Mouse (Mus musculus) forebrain, embryonic 14.5 days (tissue): ENCODE data around the gene Znrf1. TPM values are rescaled to one million over a fixed set of nuclear protein-coding genes. Genes with fewer than 3 reads are reported as not detected.

Source experiments
- ATAC-seq: fragments of 200-750 bp; cut with Nextera tagmentation; 2 replicates; pipeline ENCODE4 v1.8.0; 2017; ENCODE audit warnings: mild to moderate bottlenecking, moderate library complexity
- DNase-seq: peaks from one replicate; pipeline ENCODE4 v3.0.0-alpha.2; 2015; ENCODE audit warnings: low spot score
- H3K27ac ChIP-seq: fragments of 300-500 bp; sonication (generic); 2 replicates; pipeline ENCODE4 v1.5.1; 2014; ENCODE audit warnings: low read depth, mild to moderate bottlenecking, control low read depth, low read length, moderate library complexity
- H3K27me3 ChIP-seq: fragments of 300-500 bp; sonication (generic); replicated peaks from 2 replicates; pipeline ENCODE4 v1.6.1; 2014; ENCODE audit warnings: low read length, control low read depth, mixed read lengths; ENCODE audit not compliant: control insufficient read depth, insufficient read depth
- H3K36me3 ChIP-seq: fragments of 300-500 bp; sonication (generic); 2 replicates; pipeline ENCODE4 v1.6.1; 2014; ENCODE audit warnings: low read length, control low read depth; ENCODE audit not compliant: control insufficient read depth, insufficient read depth
- H3K4me1 ChIP-seq: fragments of 300-500 bp; sonication (generic); 2 replicates; pipeline ENCODE4 v1.6.1; 2014; ENCODE audit warnings: antibody characterized with exemption, low read length, control low read depth; ENCODE audit not compliant: control insufficient read depth, insufficient read depth
- H3K4me2 ChIP-seq: fragments of 300-500 bp; sonication (generic); 2 replicates; pipeline ENCODE4 v1.6.1; 2014; ENCODE audit warnings: mild to moderate bottlenecking, control low read depth, low read length
- H3K4me3 ChIP-seq: fragments of 300-500 bp; sonication (generic); 2 replicates; pipeline ENCODE4 v1.5.1; 2014; ENCODE audit warnings: low read depth, low read length, control low read depth
- H3K9ac ChIP-seq: fragments of 300-500 bp; sonication (generic); 2 replicates; pipeline ENCODE4 v1.6.1; 2014; ENCODE audit warnings: mild to moderate bottlenecking, low read length, control low read depth, moderate library complexity
- H3K9me3 ChIP-seq: fragments of 300-500 bp; sonication (generic); replicated peaks from 2 replicates; pipeline ENCODE4 v1.6.1; 2016; ENCODE audit warnings: low read length, control low read depth, mixed read lengths; ENCODE audit not compliant: control insufficient read depth
- WGBS: fragments of 180-500 bp; shearing (Covaris S2); extraction: QIAGEN DNeasy Blood & Tissue Kit; methylation state at CpG from one replicate; pipeline ENCODE4 v1.1.7; 2014; 5-methylcytosine and 5-hydroxymethylcytosine counted together
- polyA plus RNA-seq: library from polyadenylated mRNA; unstranded; fragments of >200 nt; fragmentation: Nextera tagmentation; extraction: Ambion mirVana; gene quantifications from 2 replicates; pipeline ENCODE4 v1.2.1, GENCODE M21; 2014

Znrf1 gene
- polyA plus RNA-seq, 1 experiment from 2014 or later, result 55.3 TPM

DNA sequence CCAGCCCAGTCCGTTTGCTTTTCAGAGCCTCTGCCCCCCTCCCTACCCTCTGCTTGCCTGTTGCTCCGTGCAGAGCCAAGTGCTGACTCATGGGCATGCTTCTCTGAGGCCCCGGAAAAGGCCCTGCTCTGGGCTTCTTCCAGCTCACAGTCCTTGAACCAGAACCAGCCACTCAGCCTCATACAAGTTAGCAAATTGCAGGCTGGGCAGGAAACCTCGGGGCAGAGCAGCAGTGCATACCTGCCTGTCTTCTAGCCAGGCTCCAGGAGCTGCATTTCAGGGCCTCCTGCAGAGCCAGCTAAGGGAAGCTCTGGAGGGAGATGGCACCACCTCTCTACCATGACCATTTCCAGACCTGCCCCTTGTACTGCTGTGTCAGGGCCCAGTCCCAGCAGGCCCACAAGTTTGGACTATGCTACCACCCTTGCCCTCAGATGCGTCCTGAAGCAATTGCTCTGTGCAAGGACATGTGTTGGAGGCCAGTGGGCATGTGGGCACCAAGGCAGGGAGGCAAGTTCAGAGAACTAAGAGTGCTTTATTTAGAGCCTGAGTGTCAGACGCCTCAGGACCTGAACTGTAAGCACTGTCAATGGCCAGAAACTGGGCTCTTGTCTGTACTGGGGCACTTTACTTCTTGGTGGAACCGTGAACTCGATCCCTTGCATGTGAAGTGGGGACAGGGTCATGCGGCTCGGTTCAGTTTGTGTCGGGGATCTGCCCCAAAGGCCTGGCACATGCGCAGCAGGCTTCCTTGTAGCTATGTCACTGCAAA, 88.4 kb downstream of the Znrf1 start:
- Histone ChIP-seq H3K9ac (no peak overlapping the region), H3K27ac (no peak overlapping the region)

DNA sequence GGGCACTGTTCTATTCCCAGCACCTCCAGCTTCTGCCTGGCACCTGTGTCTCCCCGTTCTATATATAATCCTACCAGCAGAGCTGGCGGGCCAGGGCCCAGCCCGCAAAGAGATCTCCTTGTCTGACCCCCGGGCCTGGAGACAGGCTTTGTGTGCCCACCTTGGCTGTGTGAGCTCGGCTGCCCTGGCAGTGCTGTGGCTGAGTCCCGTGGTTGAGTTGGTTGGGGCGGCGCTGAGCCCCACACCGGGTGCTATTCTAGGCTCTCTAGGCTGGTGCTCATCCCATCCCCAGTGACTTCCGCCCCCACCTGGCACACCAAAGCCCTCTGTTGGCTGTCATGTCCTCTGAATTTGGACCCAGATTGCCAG, 88.9 kb downstream of the Znrf1 start:
- Histone ChIP-seq H3K36me3 (peaks cover 48% of the 10 kb centered on the region), H3K4me3 (no peak overlapping the region), H3K27me3 (no peaks in the 10 kb centered on the region), H3K9me3 (no peaks in the 10 kb centered on the region), H3K4me2 (no peak overlapping the region), H3K9ac (no peak overlapping the region), H3K4me1 (no peaks in the 10 kb centered on the region), H3K27ac (no peak overlapping the region)
- ATAC-seq (no peak), DNase-seq (no peak)
- 94% methylated on average over 10 of the region's 10 CpGs for WGBS

More for the DNA sequence above, 88.4 kb downstream of the Znrf1 start:
- Histone ChIP-seq H3K4me3 (no peak overlapping the region), H3K36me3 (peaks cover 50% of the 10 kb centered on the region), H3K27me3 (no peaks in the 10 kb centered on the region), H3K9me3 (no peaks in the 10 kb centered on the region), H3K4me2 (no peak overlapping the region), H3K4me1 (no peaks in the 10 kb centered on the region)
- 77% methylated on average over 12 of the region's 12 CpGs for WGBS
- DNase-seq, result no peak
- ATAC-seq, result no peak

DNA sequence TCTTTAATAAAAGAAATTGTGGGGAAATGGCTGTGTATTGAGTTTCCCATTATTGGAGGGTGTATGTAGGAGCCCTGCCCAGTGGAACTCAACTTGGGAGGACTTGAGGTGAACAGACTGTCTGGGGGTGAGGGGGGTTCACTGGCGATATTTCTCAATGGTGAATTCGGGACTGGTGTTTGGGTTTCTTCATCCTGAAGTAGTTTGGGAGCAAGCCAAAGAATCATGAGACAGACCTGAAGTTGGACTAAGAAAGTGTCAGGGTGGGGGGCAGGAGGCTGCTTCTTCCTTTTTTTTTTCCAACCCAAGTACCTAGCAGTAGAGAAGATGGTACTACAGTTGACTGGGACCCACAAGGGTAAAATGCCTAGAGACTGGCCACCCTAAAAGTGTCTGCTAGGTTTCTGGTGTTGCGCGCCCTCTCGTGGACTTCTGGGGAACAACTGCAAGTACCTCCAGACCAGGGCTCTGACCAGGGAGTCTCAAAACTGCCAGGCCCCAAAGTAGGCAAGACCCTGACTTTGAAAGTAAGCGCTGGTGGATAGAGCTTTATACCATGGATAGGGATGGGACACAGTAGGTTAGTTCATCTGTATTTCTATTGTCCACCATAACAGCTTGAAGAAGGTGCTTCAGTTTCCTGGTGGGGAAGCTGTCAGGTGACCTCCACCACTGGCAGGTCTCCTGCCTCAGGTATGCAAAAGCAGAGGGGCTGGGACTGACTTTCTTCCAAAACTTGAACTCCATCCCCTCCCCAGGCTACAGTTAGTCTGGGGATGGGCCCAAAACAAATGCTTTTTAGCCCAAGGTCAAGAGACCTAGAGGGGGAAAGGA, 90.0 kb downstream of the Znrf1 start:
- DNase-seq, result peak; percentile 77
- ATAC-seq, result peak; percentile 62
- Histone ChIP-seq H3K4me2 (no peak overlapping the region), H3K4me3 (no peak overlapping the region), H3K9ac (no peak overlapping the region), H3K9me3 (no peaks in the 10 kb centered on the region), H3K4me1 (no peaks in the 10 kb centered on the region), H3K27ac (no peak overlapping the region), H3K27me3 (no peaks in the 10 kb centered on the region), H3K36me3 (peaks cover 42% of the 10 kb centered on the region)
- 34% methylated on average over 6 of the region's 6 CpGs for WGBS

DNA sequence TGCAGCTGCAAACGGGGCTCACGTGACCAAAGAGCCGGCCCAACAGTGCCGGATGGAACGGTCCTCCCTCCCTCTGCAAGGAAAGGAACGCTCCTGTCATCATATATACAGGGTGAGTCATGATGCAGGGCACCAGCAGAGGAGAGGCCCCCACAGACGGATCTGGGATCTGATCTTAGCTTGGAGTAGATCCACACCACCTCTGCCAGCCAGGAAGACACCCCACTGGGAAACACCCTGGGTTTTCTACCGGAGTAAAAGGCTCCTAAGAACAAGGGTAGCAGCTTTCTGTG, 90.6 kb downstream of the Znrf1 start:
- ATAC-seq (no peak), DNase-seq (no peak)
- Histone ChIP-seq H3K27ac (no peak overlapping the region), H3K27me3 (no peaks in the 10 kb centered on the region), H3K4me2 (no peak overlapping the region), H3K9ac (no peak overlapping the region), H3K4me1 (no peaks in the 10 kb centered on the region), H3K36me3 (peaks cover 39% of the 10 kb centered on the region), H3K9me3 (no peaks in the 10 kb centered on the region), H3K4me3 (no peak overlapping the region)
- WGBS, result 75% methylated on average over 8 of the region's 8 CpGs

DNA sequence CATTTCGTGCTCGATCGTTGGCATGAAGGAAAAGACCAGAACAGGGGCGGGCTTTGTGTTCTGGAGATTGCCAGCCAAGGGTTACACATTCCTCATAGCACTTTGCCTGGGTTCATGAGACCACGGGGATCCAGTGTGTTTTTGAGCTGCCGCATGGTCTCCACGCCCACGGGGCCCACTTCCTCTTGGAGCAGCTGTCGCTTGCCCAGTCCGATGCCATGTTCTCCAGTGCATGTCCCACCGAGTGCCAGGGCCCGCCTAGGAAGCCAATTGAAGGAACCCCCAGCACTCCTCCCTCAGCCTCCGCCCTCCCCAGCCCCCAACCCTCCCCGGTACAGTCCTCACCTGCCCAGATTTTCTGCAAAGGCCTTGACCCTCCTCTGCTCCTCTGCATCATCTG, 91.0 kb downstream of the Znrf1 start:
- ATAC-seq, result no peak
- 91% methylated on average over 14 of the region's 14 CpGs for WGBS
- no peaks in the 10 kb centered on the region for H3K4me1 ChIP-seq

DNA sequence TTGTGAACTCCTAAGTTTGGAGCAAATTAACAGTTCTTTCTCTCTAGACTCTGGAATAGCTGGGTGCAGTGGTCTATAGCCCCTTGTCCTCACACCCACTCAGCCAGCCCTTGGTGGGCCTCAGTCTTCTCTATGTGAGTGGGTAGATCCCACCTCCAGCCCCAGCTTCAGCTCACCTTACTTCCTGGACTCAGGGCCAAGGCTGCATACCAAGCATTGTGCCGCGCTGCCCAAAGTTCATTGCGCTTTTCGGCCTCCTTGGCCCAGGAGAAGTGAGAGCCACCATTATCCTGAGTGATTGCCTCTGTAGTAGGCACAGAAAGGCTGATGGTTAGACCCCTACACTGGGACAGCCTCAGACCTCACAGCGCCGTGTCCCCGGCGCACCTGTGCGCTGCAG, 92.0 kb downstream of the Znrf1 start:
- WGBS, result 98% methylated on average over 9 of the region's 9 CpGs
- Histone ChIP-seq H3K9me3 (no peaks in the 10 kb centered on the region), H3K4me3 (no peak overlapping the region), H3K27ac (no peak overlapping the region), H3K4me2 (no peak overlapping the region), H3K27me3 (no peaks in the 10 kb centered on the region), H3K9ac (no peak overlapping the region), H3K4me1 (no peaks in the 10 kb centered on the region), H3K36me3 (peaks cover 27% of the 10 kb centered on the region)
- no peak for ATAC-seq
- no peak for DNase-seq

More for the DNA sequence above, 91.0 kb downstream of the Znrf1 start:
- Histone ChIP-seq H3K9me3 (no peaks in the 10 kb centered on the region), H3K9ac (no peak overlapping the region), H3K4me2 (no peak overlapping the region), H3K27ac (no peak overlapping the region), H3K36me3 (peaks cover 35% of the 10 kb centered on the region), H3K27me3 (no peaks in the 10 kb centered on the region), H3K4me3 (no peak overlapping the region)
- no peak for DNase-seq

DNA sequence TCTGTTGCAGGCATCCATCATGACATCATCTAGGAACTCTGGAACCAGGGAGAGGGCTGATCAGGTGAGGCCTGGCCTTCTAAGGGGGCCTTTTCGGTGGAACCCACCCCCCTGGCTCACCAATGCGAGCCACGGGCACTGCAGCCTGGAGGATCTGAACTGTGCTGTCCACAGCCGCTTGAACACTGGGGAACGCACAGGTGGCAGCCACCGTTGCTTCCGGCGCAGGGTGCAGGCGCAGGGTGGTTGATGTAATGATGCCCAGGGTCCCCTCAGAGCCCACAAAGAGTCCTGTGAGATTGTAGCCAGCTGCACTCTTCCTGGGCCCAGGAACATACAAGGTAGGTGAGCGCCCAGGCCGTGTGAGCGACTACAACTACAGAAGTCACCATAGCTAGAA, 92.5 kb downstream of the Znrf1 start:
- H3K4me1 ChIP-seq, result no peaks in the 10 kb centered on the region
- 97% methylated on average over 12 of the region's 12 CpGs for WGBS
- no peak overlapping the region for H3K4me3 ChIP-seq
- H3K4me2 ChIP-seq, result no peak overlapping the region
- no peaks in the 10 kb centered on the region for H3K27me3 ChIP-seq
- H3K9ac ChIP-seq, result no peak overlapping the region
- ATAC-seq (no peak), DNase-seq (no peak)
- peaks cover 22% of the 10 kb centered on the region; the same call in 1 of the 2 replicates for H3K36me3 ChIP-seq
- H3K27ac ChIP-seq, result no peak overlapping the region
- no peaks in the 10 kb centered on the region for H3K9me3 ChIP-seq

DNA sequence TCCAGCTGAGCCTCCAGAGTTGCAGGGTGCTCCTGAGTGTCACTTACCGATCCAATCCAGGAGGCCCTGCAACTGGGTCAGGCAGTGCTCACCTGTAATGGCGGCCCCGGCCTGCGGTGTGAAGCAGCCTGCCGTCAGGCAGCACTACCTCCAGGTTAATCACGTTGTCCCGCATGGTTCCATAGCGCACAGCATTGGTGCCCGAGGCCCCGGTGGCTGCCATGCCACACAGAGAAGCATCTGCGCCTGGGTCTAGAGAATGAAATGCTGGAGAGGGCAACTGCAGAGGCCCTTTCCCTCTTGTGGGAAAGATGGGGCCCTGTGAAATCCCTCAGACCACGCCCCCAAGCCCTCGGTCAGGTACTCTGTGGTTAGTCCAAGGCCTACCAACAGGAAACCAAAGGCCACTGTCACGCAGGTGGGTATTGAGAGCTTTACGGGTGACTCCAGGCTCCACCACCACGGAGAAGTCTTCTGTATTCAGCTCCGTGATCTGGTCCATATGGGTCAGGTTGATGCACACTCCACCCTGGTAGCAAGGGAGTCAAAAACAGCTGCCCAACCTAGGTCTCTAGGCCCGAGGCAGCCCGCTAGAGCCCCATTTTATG, 93.1 kb downstream of the Znrf1 start:
- WGBS, result 87% methylated on average over 19 of the region's 19 CpGs
- H3K4me3 ChIP-seq, result no peak overlapping the region
- H3K36me3 ChIP-seq, result peaks cover 18% of the 10 kb centered on the region; the same call in 1 of the 2 replicates

More for the DNA sequence above, 93.1 kb downstream of the Znrf1 start:
- H3K4me1 ChIP-seq, result no peaks in the 10 kb centered on the region
- H3K9me3 ChIP-seq, result no peaks in the 10 kb centered on the region
- H3K27me3 ChIP-seq, result no peaks in the 10 kb centered on the region
- no peak for DNase-seq
- no peak overlapping the region for H3K9ac ChIP-seq
- no peak overlapping the region for H3K4me2 ChIP-seq
- ATAC-seq, result no peak
- no peak overlapping the region for H3K27ac ChIP-seq
